Mouse (Mus musculus) yolk sac, embryonic 10.5 days (tissue): Measurements from ENCODE around the gene Ctla4.

Experiments used
- DNase-seq: peaks from one replicate; pipeline ENCODE4 v3.0.0-alpha.2; 2017; ENCODE audit warnings: low spot score

Gene Ctla4

DNA sequence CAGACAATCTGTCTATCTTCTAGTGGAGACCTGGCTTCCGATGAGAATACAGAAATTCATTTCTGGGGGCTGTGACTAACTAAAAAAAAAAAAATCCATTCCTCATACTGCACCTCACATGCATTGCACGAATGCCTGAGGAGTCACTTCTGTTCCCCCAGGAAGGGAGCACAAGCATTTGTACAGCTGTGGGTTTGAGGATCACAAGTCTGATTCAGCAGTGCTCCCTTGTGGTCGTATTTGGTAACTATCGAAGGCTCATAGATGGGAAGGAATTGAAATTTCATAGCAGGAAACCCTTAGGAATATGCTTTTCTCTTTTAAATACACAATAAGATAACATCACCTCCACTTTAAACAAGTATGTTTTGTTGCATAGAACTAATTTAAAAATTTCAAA lies 74.3 kb downstream of the Ctla4 start:
- peak; percentile 7 for DNase-seq

DNA sequence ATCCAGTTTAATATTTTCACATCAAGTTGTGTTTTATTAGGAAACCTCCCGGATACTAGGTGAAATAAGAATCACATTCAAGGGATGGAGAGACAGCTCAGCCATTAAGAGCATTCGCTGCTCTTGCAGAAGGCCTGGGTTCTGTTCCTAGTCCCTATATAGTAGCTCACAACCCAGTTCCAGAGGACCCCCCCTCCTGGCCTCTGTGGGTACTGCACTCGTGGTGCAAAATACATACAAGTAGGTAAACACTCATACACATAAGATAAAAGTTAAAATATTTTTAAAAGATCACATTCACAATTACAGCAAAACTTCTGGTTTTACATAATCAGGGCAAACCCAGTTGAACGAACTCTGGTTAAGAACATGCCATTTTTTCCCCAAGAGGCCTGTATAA lies 75.3 kb downstream of the Ctla4 start:
- no peak for DNase-seq
